Mouse (Mus musculus) frontal cortex, adult (tissue): ENCODE measurements at regions not wholly inside any gene's neighbourhood (a gene's known extent, or its start where the extent isn't known, plus 50 kb on each side); places are given as distances from the start of the nearest gene placed in this dataset.
A peak's percentile ranks its signal among the peaks of the same experiment; 100 is the strongest.

Experiments used
- ATAC-seq: cut with Nextera tagmentation; 2 replicates; pipeline ENCODE4 v1.9.2; 2017; ENCODE audit warnings: mild to moderate bottlenecking, moderate library complexity, mixed read lengths; ENCODE audit not compliant: low TSS enrichment

DNA sequence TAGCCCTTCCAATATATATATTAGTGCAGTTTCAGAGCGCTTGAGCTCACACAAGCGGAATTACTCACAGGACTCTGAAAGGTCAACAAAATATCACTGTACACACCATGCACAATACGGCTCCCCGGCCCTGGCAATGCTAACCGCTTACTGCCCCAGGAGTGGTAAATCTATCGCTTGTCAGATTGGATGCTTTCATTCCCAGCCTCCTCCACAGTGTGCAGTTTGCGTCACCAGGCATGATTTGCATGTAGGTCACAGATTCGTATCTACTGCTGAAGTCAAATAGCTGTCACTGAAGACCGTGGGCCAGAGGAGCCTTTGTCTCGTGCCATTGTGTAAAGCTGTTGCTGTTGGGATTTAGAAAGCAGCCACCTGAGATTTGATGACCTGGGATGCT lies 60.1 kb downstream of the Ccdc115 start:
- peak; percentile 79 for ATAC-seq

DNA sequence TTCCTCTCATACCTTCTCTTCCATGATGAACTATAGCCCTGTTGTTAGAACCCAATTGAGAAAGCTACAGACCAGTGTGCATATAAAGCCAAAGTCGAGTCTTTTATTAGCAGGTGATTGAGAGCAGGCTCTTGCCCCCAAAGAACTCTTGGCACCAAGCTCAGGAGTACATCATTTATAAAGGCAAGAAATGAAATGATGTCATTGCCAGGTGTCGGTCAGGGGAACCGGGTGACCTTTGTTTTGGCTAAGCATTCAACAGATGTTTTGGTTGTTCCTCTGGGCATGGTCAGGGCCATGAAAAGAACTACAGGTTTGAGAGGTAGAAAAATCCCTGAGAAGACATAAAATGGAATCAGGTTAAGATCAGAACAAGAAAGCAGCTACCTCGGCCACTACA lies 61.6 kb downstream of the Ccdc115 start:
- no peak for ATAC-seq

DNA sequence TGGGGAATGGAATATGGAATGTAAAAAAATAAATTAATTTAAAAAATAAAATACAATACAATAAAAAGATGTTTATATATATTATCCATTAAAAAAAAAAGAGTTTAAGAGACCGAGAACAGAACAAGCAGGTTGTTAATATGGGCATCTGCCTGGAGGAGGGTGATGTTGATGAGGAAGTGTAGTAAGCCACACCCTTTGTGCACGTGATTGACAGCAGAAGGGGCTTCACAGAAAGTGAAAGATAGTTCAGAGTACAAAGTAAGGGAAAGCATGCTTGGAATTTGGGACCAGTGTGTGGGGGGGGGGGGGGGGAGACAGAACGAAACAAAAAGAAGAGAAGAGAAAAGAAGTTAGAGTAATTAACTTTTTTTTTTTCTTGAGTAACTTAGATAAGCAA lies 64.0 kb downstream of the Ccdc115 start:
- no peak for ATAC-seq

DNA sequence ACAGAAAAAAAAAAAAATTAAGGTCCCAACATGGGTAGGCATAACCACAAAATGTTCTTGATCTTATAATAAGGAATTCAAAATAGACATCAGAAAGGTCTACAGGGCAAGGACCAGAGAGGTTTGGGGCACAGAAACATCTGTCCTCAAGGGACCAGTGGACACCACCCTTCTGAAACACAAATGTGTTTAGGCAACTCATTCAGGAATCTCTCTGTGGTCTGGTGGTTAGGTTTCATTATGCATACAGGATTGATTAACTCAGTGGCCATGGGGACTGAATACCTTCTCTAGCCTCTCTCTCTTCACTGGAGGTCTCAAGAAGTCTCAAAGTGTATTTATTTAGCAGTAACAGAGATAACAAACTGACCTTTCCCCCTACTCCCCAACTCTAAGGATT lies 67.8 kb downstream of the Ccdc115 start:
- no peak for ATAC-seq
